ENCODE assay signal across 8 mouse cellular contexts in the genomic region with DNA sequence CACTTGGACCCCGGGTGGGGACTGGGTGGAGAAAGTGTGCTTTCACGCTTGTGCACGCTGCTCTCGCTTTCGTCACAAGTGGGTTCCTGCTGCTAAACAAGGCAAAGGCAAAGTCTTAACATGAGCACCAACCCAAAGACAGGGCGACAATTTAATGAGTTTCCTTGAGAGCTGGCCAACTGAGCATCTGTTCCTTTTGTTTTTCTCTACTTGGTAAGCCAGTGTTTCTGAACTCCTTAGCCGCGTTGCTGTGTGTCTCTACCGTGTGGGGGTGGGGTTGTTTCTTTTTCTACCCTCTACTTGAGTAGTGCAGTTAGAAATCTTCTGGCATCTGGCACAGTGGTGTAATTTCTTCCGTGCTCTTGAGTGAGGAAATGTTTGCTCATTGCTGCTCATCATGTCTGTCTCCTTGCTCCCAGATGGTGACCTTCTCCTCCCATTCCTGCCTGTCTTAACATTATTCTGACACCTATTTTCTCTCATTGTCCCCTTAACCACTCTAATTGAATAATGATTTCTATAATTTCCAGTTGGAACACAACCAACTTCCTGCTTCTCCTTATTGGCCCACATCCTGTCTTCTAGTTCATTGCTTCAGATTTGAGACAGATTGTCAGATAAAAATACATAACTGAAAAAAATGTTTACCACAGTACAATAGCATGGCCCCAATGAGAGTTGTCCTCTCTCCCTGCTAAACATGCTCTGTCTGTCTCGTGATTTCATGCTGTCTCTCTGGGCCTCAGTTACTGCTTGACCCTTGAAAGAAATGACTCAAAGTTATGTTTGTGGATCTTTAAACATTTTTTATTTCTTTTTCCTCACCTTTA.
DNase-seq lines count a peak whose midpoint lies in the region; ATAC-seq lines count a peak whose summit lies in the region.

No protein-coding gene starts in this region.

- H3K27ac ChIP-seq in hindbrain, embryonic 14.5 days: 0 out of 2 replicates have a peak overlapping the region, but pooled peaks have one; percentile 36
- H3K27ac ChIP-seq in hindbrain, embryonic 10.5 days: no peak overlapping the region
- H3K27ac ChIP-seq in neural tube, embryonic 15.5 days (replicated peaks): no peak overlapping the region

- no peak overlapping the region for H3K4me2 ChIP-seq in hindbrain, embryonic 14.5 days (replicated peaks)
- H3K4me2 ChIP-seq in neural tube, embryonic 15.5 days: no peak overlapping the region

- DNase-seq in hindbrain, embryonic 14.5 days (ENCODE audit: low spot score): peak; percentile 66
- DNase-seq in hindbrain, embryonic 10.5 days (ENCODE audit: low spot score): no peak
- DNase-seq in A20 (ENCODE audit: low read depth, low spot score): peak; percentile 81
- DNase-seq in spleen, adult 18-20 months: peak; percentile 25 to 32
- DNase-seq in adrenal gland, adult 2 months: no peak

- H3K4me1 ChIP-seq in hindbrain, embryonic 14.5 days (replicated peaks; ENCODE audit: control insufficient read depth, insufficient read depth, low read length): peaks cover 37% of the 10 kb centered on the region
- peaks cover 18% of the 10 kb centered on the region for H3K4me1 ChIP-seq in hindbrain, embryonic 10.5 days (replicated peaks)
- peaks cover 47% of the 10 kb centered on the region for H3K4me1 ChIP-seq in neural tube, embryonic 15.5 days

- H3K4me3 ChIP-seq in hindbrain, embryonic 14.5 days (replicated peaks; ENCODE audit: low read length): no peak overlapping the region
- H3K4me3 ChIP-seq in hindbrain, embryonic 10.5 days: no peak overlapping the region
- no peak overlapping the region for H3K4me3 ChIP-seq in neural tube, embryonic 15.5 days (replicated peaks)

- no peak for ATAC-seq in hindbrain, embryonic 14.5 days (ENCODE audit: low FRiP score)
- peak; percentile 57 for ATAC-seq in activated CD4-positive, CD25-positive, alpha-beta regulatory T cell, adult 4 months
- ATAC-seq in inflammation-experienced regulatory T-cells, adult 6 months: peak; percentile 61
- no peak for ATAC-seq in neural tube, embryonic 15.5 days (ENCODE audit: low FRiP score)

- no peaks in the 10 kb centered on the region for H3K9me3 ChIP-seq in hindbrain, embryonic 14.5 days (ENCODE audit: control insufficient read depth, low read length)
- H3K9me3 ChIP-seq in hindbrain, embryonic 10.5 days: no peaks in the 10 kb centered on the region
- no peaks in the 10 kb centered on the region for H3K9me3 ChIP-seq in neural tube, embryonic 15.5 days (replicated peaks)

- H3K9ac ChIP-seq in hindbrain, embryonic 14.5 days: no peak overlapping the region
- H3K9ac ChIP-seq in neural tube, embryonic 15.5 days (replicated peaks): no peak overlapping the region

- H3K36me3 ChIP-seq in hindbrain, embryonic 14.5 days (replicated peaks; ENCODE audit: control insufficient read depth, insufficient read depth): no peaks in the 10 kb centered on the region
- peaks cover 7% of the 10 kb centered on the region for H3K36me3 ChIP-seq in hindbrain, embryonic 10.5 days
- H3K36me3 ChIP-seq in neural tube, embryonic 15.5 days: no peaks in the 10 kb centered on the region

- 39% methylated on average over 11 of the region's 11 CpGs for WGBS in hindbrain, embryonic 14.5 days
- 74% methylated on average over 11 of the region's 11 CpGs for WGBS in hindbrain, embryonic 10.5 days
- WGBS in neural tube, embryonic 15.5 days: 36% methylated on average over 11 of the region's 11 CpGs

- no peaks in the 10 kb centered on the region for H3K27me3 ChIP-seq in hindbrain, embryonic 14.5 days (ENCODE audit: control insufficient read depth, insufficient read depth, low read length)
- peaks cover 17% of the 10 kb centered on the region for H3K27me3 ChIP-seq in hindbrain, embryonic 10.5 days (ENCODE audit: insufficient read depth, poor library complexity, severe bottlenecking)
- no peaks in the 10 kb centered on the region for H3K27me3 ChIP-seq in neural tube, embryonic 15.5 days (replicated peaks)

Comparison
In these comparisons a context has a peak if more than half of its experiments do, and no peak if none do; other contexts are left out.
1. DNase-seq: peak in hindbrain, embryonic 14.5 days (single experiment), A20 (single experiment) and spleen, adult 18-20 months (2 of 2); none in hindbrain, embryonic 10.5 days (single experiment) and adrenal gland, adult 2 months (single experiment).
2. ATAC-seq: peak in activated CD4-positive, CD25-positive, alpha-beta regulatory T cell, adult 4 months (single experiment) and inflammation-experienced regulatory T-cells, adult 6 months (single experiment); none in hindbrain, embryonic 14.5 days (single experiment) and neural tube, embryonic 15.5 days (single experiment).